Mouse (Mus musculus) lung, postnatal 4 days (tissue): Measurements from ENCODE around the gene Plpp2.

ENCODE experiments used
- DNase-seq, 2 experiments: peaks; one replicate each; pipeline ENCODE4 v3.0.0; 2021

The Plpp2 gene

DNA sequence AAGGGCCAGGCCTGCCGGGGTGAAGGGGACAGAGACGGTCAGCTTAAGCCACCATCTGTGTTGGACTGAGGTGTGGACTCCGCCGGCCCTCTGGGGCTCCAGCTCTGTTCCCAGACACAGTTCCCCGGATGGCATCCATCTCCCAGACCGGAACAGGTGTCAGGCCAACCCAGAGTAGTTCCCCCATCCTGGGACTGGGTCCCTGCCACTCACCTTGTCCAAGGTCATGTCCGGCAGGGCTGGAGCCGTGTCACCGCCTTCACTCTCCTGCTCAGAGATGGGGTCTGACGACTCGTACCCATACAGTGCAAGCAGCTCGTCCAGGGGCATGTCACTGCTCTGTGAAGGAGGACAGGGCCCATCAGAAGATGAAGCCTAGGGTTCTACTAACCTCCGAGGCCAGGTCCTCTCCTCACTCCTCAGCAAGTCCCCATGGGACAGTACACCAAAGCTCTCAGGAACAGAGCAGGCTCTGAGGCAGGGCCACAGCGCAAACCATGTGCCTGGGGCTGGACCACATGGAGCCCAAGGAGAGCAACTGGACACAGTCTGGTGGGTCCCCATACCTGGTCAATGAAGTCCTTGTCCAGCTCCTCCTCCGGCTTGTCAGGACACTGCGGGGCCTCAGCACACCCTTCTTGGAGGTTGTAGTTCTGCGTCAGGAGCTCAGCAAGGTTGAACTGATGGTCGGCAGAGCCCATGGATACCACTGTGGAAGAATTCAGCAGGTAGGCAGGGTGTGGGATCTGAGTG lies 15.6 kb upstream of the Plpp2 start:
- peak in 1 of 2 experiments; percentile 19 for DNase-seq

DNA sequence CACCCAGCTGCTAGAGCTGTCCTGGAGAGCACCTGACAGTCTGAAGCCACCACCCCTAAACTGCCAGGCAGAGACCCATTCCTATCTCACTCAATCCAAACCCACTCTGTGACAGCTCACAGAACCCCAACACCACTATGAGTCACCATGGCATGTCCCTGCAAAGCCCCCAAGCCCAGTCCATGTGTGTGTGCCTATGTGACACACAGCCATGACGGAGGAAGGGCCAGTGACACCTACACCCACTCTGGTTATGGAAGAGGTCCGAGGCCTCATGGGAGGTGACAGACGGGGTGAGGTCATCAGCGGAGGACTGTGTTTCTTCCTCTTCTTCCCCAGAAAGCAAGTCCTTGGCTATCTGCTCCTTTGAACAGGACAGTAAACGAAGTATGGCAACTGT lies 14.9 kb upstream of the Plpp2 start:
- DNase-seq = no peak

GRCm38 (mm10) chr10:79547148-79547675 lies 13.6 kb upstream of the Plpp2 start:
- DNase-seq = peak in 1 of 2 experiments; percentile 27

GRCm38 (mm10) chr10:79546483-79546882 lies 12.9 kb upstream of the Plpp2 start:
- no peak for DNase-seq

DNA sequence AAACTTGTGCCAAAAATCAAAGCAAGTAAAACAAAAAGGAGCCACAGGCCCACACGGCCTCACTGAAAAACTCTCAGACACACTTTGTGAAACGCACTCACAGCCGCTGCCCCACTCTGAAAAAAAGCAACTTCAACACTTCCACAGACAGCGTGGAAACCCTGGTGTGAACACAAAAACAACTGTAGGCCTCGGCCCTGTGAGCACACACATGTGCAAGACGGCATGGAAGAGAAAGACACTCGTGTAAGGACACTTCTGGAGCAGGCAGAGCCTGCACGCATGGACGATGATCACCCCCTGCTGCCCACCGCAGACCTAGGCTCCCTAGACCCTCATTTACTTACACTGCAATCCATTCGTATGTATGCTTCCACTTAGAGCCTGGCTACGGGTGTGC lies 12.3 kb upstream of the Plpp2 start:
- no peak for DNase-seq

GRCm38 (mm10) chr10:79544631-79545030 lies 11.0 kb upstream of the Plpp2 start:
- peak in 1 of 2 experiments; percentile 17 for DNase-seq

GRCm38 (mm10) chr10:79543884-79544597 lies 10.4 kb upstream of the Plpp2 start:
- peak in 1 of 2 experiments; percentile 16 for DNase-seq

DNA sequence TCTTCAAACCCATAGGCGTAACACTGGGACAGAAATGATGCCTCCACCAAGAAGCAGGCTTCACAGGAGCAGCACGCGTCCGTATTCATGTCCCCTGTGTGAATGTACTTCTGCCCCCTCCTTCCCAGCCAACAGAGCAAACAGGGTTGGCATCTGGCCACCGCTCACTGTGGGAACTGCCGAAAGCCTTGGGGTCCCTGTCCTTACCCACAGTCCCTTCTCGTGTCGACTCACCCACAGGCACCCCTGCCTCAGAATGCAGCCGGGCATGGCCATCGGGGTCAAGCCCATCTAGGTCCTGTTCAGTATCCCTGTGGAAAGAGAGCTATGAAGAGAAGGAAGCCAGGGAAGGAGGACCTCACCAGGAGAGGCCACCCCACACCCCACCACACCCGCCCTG lies 8.6 kb upstream of the Plpp2 start:
- DNase-seq = peak in 1 of 2 experiments; percentile 14

DNA sequence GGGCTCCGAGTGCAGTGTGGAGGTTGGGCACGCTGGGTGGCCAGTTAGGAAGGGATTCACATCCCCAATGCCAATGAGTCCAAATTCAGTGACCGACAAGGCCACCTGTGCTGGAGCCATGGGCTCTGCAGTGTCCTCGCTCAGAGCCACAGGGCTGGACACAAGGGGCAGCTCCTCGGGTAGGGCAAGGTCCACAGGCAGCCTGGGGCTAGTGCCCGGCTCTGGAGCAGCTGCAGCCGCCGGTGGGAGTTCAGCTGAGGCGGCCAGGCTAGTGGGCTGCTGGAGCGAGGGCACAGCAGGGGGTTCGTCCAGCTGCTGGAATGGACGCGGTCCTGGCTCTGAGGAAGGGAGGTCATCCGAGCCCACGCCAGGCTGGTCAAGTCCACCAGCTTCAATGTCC lies 7.9 kb upstream of the Plpp2 start:
- peak in 1 of 2 experiments; percentile 21 for DNase-seq

- DNase-seq = no peak
Measured at GRCm38 (mm10) chr10:79540746-79541145, 7.2 kb upstream of the Plpp2 start.

DNA sequence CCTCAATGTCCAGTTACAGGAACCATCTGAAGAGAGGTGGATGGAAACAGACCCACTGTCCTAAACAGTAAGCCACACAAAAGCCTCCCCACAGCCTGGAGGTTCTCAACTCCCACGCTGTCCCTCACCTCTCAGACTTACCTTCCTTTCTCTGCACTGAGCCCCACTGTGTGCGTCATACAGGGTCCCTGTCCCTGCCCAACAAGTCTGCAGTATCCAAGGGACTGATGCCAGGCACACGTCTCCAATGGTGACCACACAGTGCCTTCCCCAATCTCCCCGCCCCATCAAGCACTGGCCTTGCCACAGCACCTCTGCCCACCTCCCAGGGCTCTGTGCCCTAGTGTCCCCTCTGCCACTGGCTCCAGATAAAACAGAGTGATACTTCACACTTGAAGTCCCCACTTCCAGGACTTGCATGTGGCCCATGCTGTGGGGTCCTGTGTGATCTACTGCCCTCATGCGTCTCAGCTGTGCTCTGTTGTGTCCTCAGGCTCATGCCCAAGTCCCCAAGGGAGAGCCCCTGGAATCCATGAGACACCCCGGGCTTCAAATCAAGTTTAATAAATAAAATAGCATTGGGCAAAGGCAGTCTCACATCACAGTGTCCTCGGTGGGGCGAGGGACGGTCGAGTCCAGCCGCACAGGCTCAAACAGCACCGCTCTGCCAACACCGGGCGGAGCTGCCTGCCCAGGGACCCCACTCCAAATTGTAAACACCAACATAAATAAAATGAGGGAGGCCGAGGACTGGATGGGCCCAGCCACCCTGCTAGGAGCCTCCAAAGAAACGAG lies 6.3 kb upstream of the Plpp2 start:
- DNase-seq = peak in 1 of 2 experiments; percentile 20

GRCm38 (mm10) chr10:79538873-79539272 lies 5.3 kb upstream of the Plpp2 start:
- peak; percentile 26 to 27 for DNase-seq

- DNase-seq = peak in 1 of 2 experiments; percentile 17
Measured at GRCm38 (mm10) chr10:79538323-79538722, 4.7 kb upstream of the Plpp2 start.

DNA sequence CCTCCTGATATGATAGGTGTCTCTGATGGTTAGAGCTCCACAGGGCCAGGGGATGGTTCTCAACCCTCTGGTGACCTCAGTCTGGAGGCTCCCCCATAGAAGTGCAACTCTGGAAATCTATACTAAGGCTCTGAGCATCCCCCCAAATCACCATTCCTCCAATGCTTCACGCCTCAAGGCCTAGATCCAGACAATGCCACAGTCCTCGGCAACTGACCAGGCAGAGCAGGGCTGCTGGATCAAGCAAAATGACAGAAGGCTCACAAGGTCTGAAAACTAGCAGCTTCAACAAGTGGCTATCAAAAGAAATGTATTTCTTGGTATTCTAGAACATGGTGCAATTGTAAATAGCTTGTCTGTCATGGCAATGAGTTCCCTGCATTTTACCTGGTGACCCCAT lies 4.2 kb upstream of the Plpp2 start:
- DNase-seq = peak in 1 of 2 experiments; percentile 2

- DNase-seq = peak; percentile 3 to 6
Measured at GRCm38 (mm10) chr10:79537271-79537670, 3.7 kb upstream of the Plpp2 start.

GRCm38 (mm10) chr10:79536461-79537080 lies 3.0 kb upstream of the Plpp2 start:
- peak in 1 of 2 experiments; percentile 6 for DNase-seq

GRCm38 (mm10) chr10:79535431-79535830 lies 1.8 kb upstream of the Plpp2 start:
- DNase-seq = no peak

- DNase-seq = no peak
Measured at GRCm38 (mm10) chr10:79534426-79534825, 830 bp upstream of the Plpp2 start.

- DNase-seq = peak; percentile 11 to 20
Measured at GRCm38 (mm10) chr10:79532678-79533077, 918 bp downstream of the Plpp2 start.

DNA sequence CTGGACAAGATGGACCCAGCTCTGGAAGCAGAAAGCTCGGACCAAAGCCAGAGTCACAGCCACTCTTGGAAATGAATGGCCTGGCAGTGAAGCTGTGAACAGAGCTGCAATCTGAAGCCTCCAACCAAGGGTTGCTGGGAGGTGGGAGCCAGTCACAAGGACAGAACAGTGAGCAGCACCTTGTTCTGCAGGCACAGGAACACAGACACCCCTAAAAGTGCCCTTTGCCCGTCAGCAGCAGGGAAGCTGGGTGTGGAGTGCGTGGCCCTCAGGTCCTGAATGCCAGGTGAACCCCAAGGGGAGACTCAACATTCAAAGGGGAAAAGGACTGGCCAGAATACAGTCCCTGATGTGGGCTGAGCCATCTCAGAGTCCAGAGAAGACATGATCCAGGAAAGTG lies 2.0 kb downstream of the Plpp2 start:
- peak in 1 of 2 experiments; percentile 3 for DNase-seq

GRCm38 (mm10) chr10:79530721-79531120 lies 2.9 kb downstream of the Plpp2 start:
- no peak for DNase-seq

DNA sequence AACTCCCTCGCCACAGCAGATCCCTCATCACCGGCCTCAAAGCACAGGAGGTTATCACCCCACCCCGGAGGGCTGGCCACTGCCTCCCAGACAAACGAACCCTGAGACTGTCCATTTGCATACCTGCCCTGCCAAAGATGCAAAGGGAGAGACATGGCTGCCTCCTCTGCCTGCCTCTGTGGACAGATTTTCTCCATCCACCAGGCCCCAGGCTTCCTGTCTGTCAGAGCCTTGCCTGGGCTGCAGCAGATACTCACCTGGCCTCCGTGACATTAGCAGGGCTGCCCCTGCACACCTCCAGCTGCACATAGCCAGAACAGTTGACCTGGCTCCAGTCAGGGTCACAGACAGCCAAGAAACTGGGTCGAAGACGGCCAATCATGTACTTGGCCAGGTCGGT lies 3.4 kb downstream of the Plpp2 start:
- peak; percentile 3 to 17 for DNase-seq

GRCm38 (mm10) chr10:79528081-79528480 lies 5.5 kb downstream of the Plpp2 start:
- no peak for DNase-seq
